In the genomic region with DNA sequence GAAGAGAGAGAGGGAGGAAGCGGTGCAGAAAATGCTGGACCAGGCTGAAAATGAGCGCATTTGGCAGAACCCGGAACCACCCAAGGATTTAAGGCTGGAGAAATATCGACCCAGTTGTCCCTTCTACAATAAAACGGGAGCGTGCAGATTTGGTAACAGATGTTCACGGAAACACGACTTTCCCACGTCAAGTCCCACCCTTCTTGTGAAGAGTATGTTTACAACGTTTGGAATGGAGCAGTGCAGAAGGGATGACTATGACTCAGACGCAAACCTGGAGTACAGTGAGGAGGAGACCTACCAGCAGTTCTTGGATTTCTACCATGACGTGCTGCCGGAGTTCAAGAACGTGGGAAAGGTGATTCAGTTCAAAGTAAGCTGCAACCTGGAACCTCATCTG, we compare ENCODE assay signal across 1 mouse cellular context.
TF ChIP-seq lines count a peak whose summit lies in the region.

No protein-coding gene starts in this region.

TF ChIP-seq in MEL, 35 proteins besides CTCF, POLR2A, EP300 and RAD21 (continued from another document):
- TF ChIP-seq POLR2AphosphoS2 (IDR thresholded peaks at IDR 0.05; ENCODE audit: low read length) = no peak
- no peak for TF ChIP-seq GATA1 (IDR thresholded peaks at IDR 0.05; ENCODE audit: low read depth, low read length)
- no peak for TF ChIP-seq POLR2AphosphoS5 (IDR thresholded peaks at IDR 0.05; ENCODE audit: borderline replicate concordance, low read depth, low read length)
- TF ChIP-seq SIN3A (IDR thresholded peaks at IDR 0.05; ENCODE audit: low read length) = no peak; the same call in 1 of the 2 replicates
- TF ChIP-seq ETS1 (IDR thresholded peaks at IDR 0.05; ENCODE audit: low read depth, low read length) = no peak
- TF ChIP-seq USF1 (IDR thresholded peaks at IDR 0.05; ENCODE audit: low read depth, low read length) = no peak
- no peak for TF ChIP-seq BHLHE40 (IDR thresholded peaks at IDR 0.05; ENCODE audit: borderline replicate concordance, low read depth, low read length)
- TF ChIP-seq MEF2A (IDR thresholded peaks at IDR 0.05; ENCODE audit: extremely low read depth, insufficient replicate concordance, low read depth, low read length, poor library complexity, severe bottlenecking) = no peak
- no peak for TF ChIP-seq TCF12 (IDR thresholded peaks at IDR 0.05; ENCODE audit: low read depth, low read length)
- no peak for TF ChIP-seq TAL1 (IDR thresholded peaks at IDR 0.05; ENCODE audit: low read length)
- no peak for TF ChIP-seq ZNF384 (IDR thresholded peaks at IDR 0.05; ENCODE audit: low read depth, low read length)
TF ChIP-seq in MEL: peak in this region for 0.
